In the genomic region with DNA sequence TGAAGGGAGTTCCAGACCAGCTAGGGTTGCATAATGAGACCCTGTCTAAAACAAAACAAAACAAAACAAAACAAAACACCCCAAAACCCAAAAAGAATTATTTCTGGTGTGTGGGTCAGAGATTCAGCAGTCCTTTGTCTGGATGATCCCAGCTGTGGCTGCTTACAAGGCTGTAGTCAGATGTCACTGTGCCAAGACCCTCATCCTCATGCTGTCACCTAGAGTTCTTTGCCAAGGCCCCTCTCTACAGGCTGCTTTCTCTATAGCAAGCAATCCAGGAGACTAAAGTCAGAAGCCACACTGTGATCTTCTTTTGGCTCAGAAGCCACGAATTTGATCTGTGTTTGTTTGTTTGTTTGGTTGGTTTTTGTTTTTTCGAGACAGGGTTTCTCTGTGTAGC, we compare ENCODE assay signal across 18 mouse cellular contexts. TPM values are rescaled to one million over a fixed set of nuclear protein-coding genes. Genes with fewer than 3 reads are reported as not detected.
DNase-seq lines count a peak whose midpoint lies in the region; TF ChIP-seq lines count a peak whose summit lies in the region.
"Had no signal": no experiment of that assay in that cellular context is flagged by ENCODE, and none has a peak within 500 bp of the region (broad histone marks: within the 10 kb centered on the region; RNA-seq: fewer than 3 reads in every experiment).

No protein-coding gene starts in this region.

- H3K27me3 ChIP-seq in cerebellum, adult 2 months (ENCODE audit: control insufficient read depth, insufficient read depth, low read length): no peaks in the 10 kb centered on the region
- H3K27me3 ChIP-seq: embryonic facial prominence, embryonic 13.5 days; embryonic facial prominence, embryonic 15.5 days; forebrain, embryonic 12.5 days; forebrain, embryonic 15.5 days had no signal

- no peak for TF ChIP-seq POLR2A in cerebellum, adult 2 months (IDR thresholded peaks at IDR 0.05; ENCODE audit: borderline replicate concordance, insufficient read depth, low read length)

- H3K4me1 ChIP-seq in cerebellum, adult 2 months (ENCODE audit: control insufficient read depth, insufficient read depth, low read length): no peaks in the 10 kb centered on the region; the same call in 1 of the 2 replicates
- H3K4me1 ChIP-seq: embryonic facial prominence, embryonic 13.5 days; embryonic facial prominence, embryonic 15.5 days; forebrain, embryonic 10.5 days; forebrain, embryonic 12.5 days; forebrain, embryonic 15.5 days had no signal

- H3K27ac ChIP-seq in cerebellum, adult 2 months (ENCODE audit: insufficient read depth, low read length): no peak overlapping the region
- H3K27ac ChIP-seq: embryonic facial prominence, embryonic 13.5 days; embryonic facial prominence, embryonic 15.5 days; forebrain, embryonic 10.5 days; forebrain, embryonic 12.5 days; forebrain, embryonic 15.5 days had no signal

- intact Hi-C loops in left cerebral cortex, postnatal 4 days (cut with DNase I): no loop called here

- TF ChIP-seq CTCF in cerebellum, adult 2 months (IDR thresholded peaks at IDR 0.05; ENCODE audit: borderline replicate concordance, insufficient read depth, low read depth, low read length): no peak

- no peak overlapping the region for H3K4me3 ChIP-seq in cerebellum, adult 2 months (replicated peaks; ENCODE audit: insufficient read depth, low read depth, low read length)
- H3K4me3 ChIP-seq: embryonic facial prominence, embryonic 13.5 days; embryonic facial prominence, embryonic 15.5 days; erythroblast, embryonic 14.5 days; forebrain, embryonic 10.5 days; forebrain, embryonic 12.5 days; forebrain, embryonic 15.5 days had no signal

- DNase-seq in cerebellum, postnatal 14 days: peak; percentile 16 to 23
- no peak for DNase-seq in cerebellum, adult 2 months
- peak; percentile 44 for DNase-seq in left cerebral cortex, postnatal 4 days
- no peak for DNase-seq in left cerebral cortex, adult 8-10 months (ENCODE audit: low spot score in 2 of 2)
- DNase-seq: adrenal gland, adult 2 months; adrenal gland, postnatal 10 days; adrenal gland, postnatal 25 days; cerebellum, adult 11 months; cerebellum, adult 18-20 months; cerebellum, adult 9-10 months; cerebellum, postnatal 36 days; embryo, embryonic 11 days had no signal

- WGBS in cerebellum, adult 2 months: 40% methylated on average over 2 of the region's 2 CpGs

RNA-seq across cellular contexts. Expression of gene Abl1, which starts 24.5 kb away (rescaled TPM):
- 42.6 and 45.0 TPM in 2 replicates for polyA plus RNA-seq in cerebellum, adult 2 months (2012; rRNA removed)
- total RNA-seq in left cerebral cortex, postnatal 4 days (2021): 10 to 100 TPM; 51.3 to 54.4 TPM
- 10 to 100 TPM; 47.1 to 49.9 (median 47.7) TPM for total RNA-seq in left cerebral cortex, adult 8-10 months (2022)

RNA-seq across cellular contexts. Expression of gene Exosc2, which starts 42.2 kb away (rescaled TPM):
- 25.0 and 26.8 TPM in 2 replicates for polyA plus RNA-seq in cerebellum, adult 2 months (2012; rRNA removed)
- total RNA-seq in left cerebral cortex, postnatal 4 days (2021): 10 to 100 TPM; 28.4 to 29.0 TPM
- 10 to 100 TPM; 20.9 to 26.0 (median 24.4) TPM for total RNA-seq in left cerebral cortex, adult 8-10 months (2022)

Comparison
In these comparisons a context has a peak if more than half of its experiments do, and no peak if none do; other contexts are left out.
1. DNase-seq: peak in cerebellum, postnatal 14 days (2 of 2) and left cerebral cortex, postnatal 4 days (single experiment); none in cerebellum, adult 2 months (0 of 2) and left cerebral cortex, adult 8-10 months (0 of 2).